Mouse (Mus musculus) kidney, adult 11 months (tissue): ENCODE data around the gene Mov10l1.

Experiments
- DNase-seq: peaks from one replicate; pipeline ENCODE4 v3.0.0; 2022

Gene Mov10l1

GRCm38 (mm10) chr15:88982534-88983079 is at the start of gene Mov10l1:
Mov10l1 (plus strand) TSS chr15:88982909.
- no peak for DNase-seq

- DNase-seq, result no peak
Measured at GRCm38 (mm10) chr15:88934141-88934540, 48.6 kb upstream of the Mov10l1 start.

DNA sequence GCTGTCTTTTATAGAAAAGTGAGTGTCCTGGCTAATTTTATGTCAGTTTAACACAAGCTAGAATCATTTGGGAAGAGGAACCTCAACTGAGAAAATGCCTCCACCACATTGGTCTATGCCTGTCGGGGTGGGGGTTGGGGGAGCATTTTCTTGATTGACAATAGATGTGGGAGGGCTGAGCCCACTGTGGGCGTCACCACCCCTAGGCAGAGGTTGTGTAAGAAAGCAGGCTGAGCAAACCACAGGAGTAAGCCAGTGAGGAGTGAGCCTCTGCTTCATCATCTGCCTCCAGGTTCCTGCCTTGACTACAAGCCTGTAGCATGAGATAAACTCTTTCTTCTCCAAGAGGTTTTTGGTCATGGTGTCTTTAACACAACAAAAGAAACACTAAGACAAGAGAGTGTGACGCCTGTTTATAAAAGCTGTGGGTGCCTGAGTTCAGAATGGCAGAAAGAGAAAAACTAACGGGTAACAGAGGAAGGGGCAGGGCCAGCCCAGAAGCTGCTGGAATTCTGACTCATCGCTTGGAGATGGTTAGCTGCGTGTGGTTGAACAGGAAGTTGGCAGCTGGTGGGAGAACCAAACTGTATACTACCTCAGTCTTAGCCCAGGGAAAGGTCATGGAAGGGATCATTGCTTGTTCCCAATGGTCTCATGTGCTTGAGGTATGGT is 46.0 kb upstream of the Mov10l1 start:
- no peak for DNase-seq

DNA sequence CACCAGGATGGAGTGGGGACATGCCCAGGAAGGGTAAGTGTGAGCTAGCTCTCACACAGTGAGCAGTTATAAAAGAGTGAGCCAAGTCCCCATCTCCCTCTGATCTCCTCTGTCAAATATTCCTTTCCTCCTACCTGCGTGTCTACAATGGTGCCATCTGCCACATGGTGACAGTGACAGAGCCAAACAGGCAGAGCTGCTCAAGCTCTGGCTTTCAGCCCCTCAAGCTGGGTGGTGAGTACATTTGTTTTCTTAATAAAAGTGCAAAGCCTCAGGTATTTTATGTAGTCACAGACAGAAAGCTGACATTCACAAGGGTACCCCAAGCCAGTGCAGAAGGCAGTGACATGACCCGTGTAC is 45.4 kb upstream of the Mov10l1 start:
- DNase-seq, result no peak

DNA sequence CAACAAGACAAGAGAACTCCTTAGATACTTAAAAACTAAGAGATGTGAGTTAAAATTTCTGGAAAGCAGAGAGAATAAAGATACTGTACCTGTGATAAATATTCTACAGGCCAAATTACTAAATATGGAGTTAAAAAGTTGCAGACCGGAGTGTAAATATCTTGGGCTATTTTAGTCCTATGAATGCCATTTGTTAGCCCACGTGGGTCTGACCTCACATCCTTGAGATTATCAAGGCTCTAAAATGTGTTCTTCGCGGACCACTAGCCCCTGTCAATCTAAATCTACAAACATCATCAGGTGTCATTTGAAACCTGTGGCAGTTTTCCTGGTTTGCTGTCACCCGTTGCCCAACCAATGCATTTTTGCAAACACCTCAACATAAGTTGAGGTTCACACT is 39.9 kb upstream of the Mov10l1 start:
- no peak for DNase-seq

DNA sequence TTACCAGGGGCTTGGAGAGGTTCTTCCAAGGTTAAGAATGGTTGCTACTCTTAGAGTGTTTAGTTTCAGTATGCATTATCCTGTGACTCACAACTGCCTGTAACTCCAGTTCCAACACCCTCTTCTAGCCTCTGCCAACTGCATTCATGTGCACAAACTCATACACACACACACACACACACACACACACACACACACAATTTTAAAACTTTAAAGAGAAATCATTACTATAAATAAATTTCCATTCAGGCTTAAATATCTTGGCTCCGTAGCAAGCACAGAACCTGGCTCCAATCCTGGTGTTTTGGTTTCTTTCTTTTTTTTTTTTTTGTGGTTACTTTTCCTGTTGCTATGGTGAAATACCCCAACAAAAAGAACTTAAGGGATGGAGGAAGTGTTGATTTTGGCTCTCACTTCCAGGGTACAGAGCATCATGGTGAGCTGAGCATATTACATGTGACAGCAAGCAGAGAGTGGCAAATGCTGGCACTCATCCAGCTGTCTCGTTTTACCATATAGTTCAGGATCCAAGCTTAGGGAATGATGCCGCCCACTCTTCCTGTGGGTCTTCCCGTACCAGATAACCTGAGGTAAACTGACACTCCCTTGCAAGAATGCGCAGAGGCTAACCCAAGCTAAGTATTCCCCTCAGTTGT is 38.7 kb upstream of the Mov10l1 start:
- DNase-seq, result no peak

DNA sequence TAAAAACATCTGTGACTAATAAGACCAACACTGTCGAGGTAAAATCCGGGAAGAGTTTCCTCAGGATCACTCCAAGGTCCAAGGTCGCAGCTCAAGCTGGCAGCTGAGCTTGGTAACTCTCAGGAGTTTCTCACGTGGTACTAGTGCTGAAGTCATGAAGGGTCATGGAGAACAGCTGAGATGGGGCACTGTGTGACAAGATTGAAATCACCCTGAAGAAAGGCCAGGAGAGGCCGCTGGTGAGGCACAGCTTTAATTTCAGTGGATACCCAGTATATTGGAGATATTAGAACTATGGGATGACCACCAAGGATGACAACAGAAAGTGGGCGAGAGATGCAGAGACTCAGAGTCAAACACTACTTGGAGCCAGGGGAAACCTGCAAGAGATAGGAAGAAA is 35.9 kb upstream of the Mov10l1 start:
- DNase-seq, result peak; percentile 56

DNA sequence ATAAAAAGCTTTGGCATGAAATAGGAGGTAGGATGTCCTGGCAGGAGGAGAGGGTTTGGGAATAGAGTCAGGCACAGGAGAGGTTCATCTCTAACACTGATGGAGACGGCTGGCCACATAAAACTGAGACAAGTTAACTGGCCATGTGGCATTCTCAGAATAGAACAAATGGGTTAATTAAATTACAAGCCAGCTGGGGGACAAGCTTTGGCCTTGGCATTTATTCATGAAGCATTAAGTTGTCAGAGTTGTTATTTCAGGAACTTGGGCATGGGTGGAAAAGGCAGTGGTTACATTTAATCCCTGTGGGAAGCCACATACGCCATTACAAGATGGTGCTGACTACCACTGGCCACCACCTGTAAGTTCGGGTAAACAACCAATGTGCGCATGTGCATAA is 31.5 kb upstream of the Mov10l1 start:
- DNase-seq, result no peak

- peak; percentile 27 for DNase-seq
Measured at GRCm38 (mm10) chr15:88954368-88955072, 28.2 kb upstream of the Mov10l1 start, which contains the start of gene Ttll8. Ttll8 (minus strand) TSS chr15:88954418.

GRCm38 (mm10) chr15:88955342-88955741 is 27.4 kb upstream of the Mov10l1 start:
- no peak for DNase-seq

- DNase-seq, result no peak
Measured at GRCm38 (mm10) chr15:88957522-88957921, 25.2 kb upstream of the Mov10l1 start.

DNA sequence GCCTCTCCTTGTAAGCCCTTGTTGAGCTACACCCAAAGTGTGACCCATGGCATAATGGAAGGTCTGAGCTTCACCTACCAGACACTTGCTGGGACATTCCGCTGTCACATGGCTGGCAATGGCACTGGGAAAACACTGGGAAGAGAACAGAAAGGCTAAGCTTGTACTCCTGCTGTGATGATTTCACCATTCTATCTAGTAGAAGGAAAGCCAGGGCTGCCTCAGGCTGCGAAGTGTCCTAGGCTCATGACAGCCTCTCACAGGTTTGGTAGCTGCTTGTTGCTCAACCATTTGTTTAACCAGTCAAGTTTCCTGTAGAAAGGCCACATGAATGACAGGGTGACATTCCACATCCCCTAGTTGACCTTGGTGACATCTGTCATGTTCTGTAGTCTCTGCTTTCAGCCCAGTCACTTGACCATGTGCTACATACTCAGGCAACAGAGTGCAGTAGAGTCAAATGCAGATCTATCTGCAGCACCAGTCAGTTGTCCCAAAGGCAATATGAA is 18.6 kb upstream of the Mov10l1 start:
- DNase-seq, result no peak

GRCm38 (mm10) chr15:88972300-88972699 is 10.4 kb upstream of the Mov10l1 start:
- DNase-seq, result no peak

- DNase-seq, result no peak
Measured at GRCm38 (mm10) chr15:88978281-88979137, 4.2 kb upstream of the Mov10l1 start, which contains the start of gene Mlc1. Mlc1 (minus strand) TSS chr15:88979007.

DNA sequence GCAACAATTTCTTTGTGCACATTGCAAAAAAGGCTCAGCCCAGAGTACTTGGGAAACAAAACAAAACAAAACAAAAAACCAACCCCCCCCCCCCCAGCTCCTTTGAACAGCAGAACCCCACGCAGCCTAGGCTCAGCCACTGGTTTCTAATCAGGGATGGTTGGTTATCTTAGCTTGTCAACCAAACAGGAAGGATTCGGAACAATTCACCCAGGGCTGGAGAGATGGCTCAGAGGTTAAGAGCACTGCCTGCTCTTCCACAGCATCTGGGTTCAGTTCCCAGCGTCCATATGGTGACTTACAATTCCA is 3.6 kb upstream of the Mov10l1 start:
- no peak for DNase-seq

GRCm38 (mm10) chr15:88989236-88989635 is 6.5 kb downstream of the Mov10l1 start:
- DNase-seq, result no peak

GRCm38 (mm10) chr15:88998636-88999035 is 15.9 kb downstream of the Mov10l1 start:
- DNase-seq, result no peak

GRCm38 (mm10) chr15:88999124-88999523 is 16.4 kb downstream of the Mov10l1 start:
- DNase-seq, result no peak

GRCm38 (mm10) chr15:89000367-89000766 is 17.7 kb downstream of the Mov10l1 start:
- DNase-seq, result no peak

DNA sequence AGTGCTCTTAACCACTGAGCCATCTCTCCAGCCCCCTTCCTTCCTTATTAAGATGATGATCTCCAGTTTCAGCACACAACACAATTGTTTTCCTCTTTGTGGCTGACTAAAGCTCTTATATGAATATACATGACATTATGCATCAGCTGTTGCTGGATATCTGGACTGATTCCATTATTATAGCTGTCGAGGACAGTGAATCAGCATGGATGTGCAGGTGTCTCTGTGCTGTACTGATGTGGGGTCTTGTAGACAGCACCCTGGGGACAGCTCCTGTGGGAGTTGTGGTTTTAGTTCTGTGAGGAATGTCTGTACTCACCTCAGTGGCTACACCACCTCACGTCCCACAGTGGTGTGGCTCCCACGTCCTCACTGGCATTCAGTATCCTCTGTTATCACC is 18.5 kb downstream of the Mov10l1 start:
- no peak for DNase-seq

- no peak for DNase-seq
Measured at GRCm38 (mm10) chr15:89007002-89007401, 24.3 kb downstream of the Mov10l1 start.

GRCm38 (mm10) chr15:89007781-89008180 is 25.1 kb downstream of the Mov10l1 start:
- no peak for DNase-seq

GRCm38 (mm10) chr15:89016722-89017121 is 34.0 kb downstream of the Mov10l1 start:
- DNase-seq, result no peak
